Mouse (Mus musculus) erythroblast, adult 5-6 weeks (primary cell): ENCODE results near the gene Ano6. TPM values are rescaled to one million over a fixed set of nuclear protein-coding genes. Genes with fewer than 3 reads are reported as not detected.

Source experiments
- ATAC-seq: replicated peaks from 2 replicates; pipeline ENCODE4 v1.8.0; 2016; ENCODE audit warnings: moderate number of reproducible peaks, mild to moderate bottlenecking, moderate TSS enrichment, inconsistent platforms; ENCODE audit not compliant: poor library complexity, low FRiP score, severe bottlenecking
- total RNA-seq, 2 experiments: library from RNA; stranded (forward) in 1 of 2; stranded (reverse) in 1 of 2; fragments of 150-400 nt in 1 of 2; fragments of 200-764, 138-1000 nt in 1 of 2; gene quantifications; 2 replicates each; pipeline versions ENCODE4 v1.2.3 to v1.2.4; 2015 to 2017; ENCODE audit warnings: low replicate concordance in 2 of 2

Ano6 gene
- total RNA-seq, 2 experiments from 2014 or later = 9.6 to 20.5 TPM

GRCm38 (mm10) chr15:95875898-95876297, 85.3 kb downstream of the Ano6 start:
- no peak for ATAC-seq

GRCm38 (mm10) chr15:95880616-95881151, 90.0 kb downstream of the Ano6 start:
- no peak for ATAC-seq

- ATAC-seq = no peak
Measured at GRCm38 (mm10) chr15:95882436-95882835, 91.8 kb downstream of the Ano6 start.

- peak; percentile 87 for ATAC-seq
Measured at GRCm38 (mm10) chr15:95883559-95883958, 92.9 kb downstream of the Ano6 start.

- peak; percentile 69 for ATAC-seq
Measured at GRCm38 (mm10) chr15:95884658-95885620, 94.3 kb downstream of the Ano6 start.

GRCm38 (mm10) chr15:95885953-95886820, 95.5 kb downstream of the Ano6 start:
- ATAC-seq = no peak

GRCm38 (mm10) chr15:95887365-95887764, 96.7 kb downstream of the Ano6 start:
- no peak for ATAC-seq

- ATAC-seq = no peak
Measured at GRCm38 (mm10) chr15:95888556-95888955, 97.9 kb downstream of the Ano6 start.

GRCm38 (mm10) chr15:95890368-95890767, 99.7 kb downstream of the Ano6 start:
- ATAC-seq = no peak

- peak; percentile 49; the same call in 1 of the 2 replicates for ATAC-seq
Measured at GRCm38 (mm10) chr15:95892171-95892570, 101.5 kb downstream of the Ano6 start.

GRCm38 (mm10) chr15:95892929-95893328, 102.3 kb downstream of the Ano6 start:
- no peak for ATAC-seq

GRCm38 (mm10) chr15:95895699-95896098, 105.1 kb downstream of the Ano6 start:
- ATAC-seq = no peak

GRCm38 (mm10) chr15:95897653-95898052, 107.0 kb downstream of the Ano6 start:
- no peak for ATAC-seq

GRCm38 (mm10) chr15:95898438-95898837, 107.8 kb downstream of the Ano6 start:
- ATAC-seq = 0 out of 2 replicates have a peak, but pooled peaks have one; percentile 58

GRCm38 (mm10) chr15:95902396-95902795, 111.8 kb downstream of the Ano6 start:
- ATAC-seq = no peak

GRCm38 (mm10) chr15:95904247-95904646, 113.6 kb downstream of the Ano6 start:
- ATAC-seq = no peak

- ATAC-seq = no peak
Measured at GRCm38 (mm10) chr15:95906017-95906749, 115.5 kb downstream of the Ano6 start.

GRCm38 (mm10) chr15:95906891-95907290, 116.2 kb downstream of the Ano6 start:
- ATAC-seq = no peak

- no peak for ATAC-seq
Measured at GRCm38 (mm10) chr15:95907337-95907736, 116.7 kb downstream of the Ano6 start.
